Mouse (Mus musculus): ENCODE measurements around the gene Haspin. TPM values are rescaled to one million over a fixed set of nuclear protein-coding genes. Genes with fewer than 3 reads are reported as not detected.

Gene Haspin
- total RNA-seq, 2 experiments from 2014 or later: 0.12 TPM; not detected in 1

DNA sequence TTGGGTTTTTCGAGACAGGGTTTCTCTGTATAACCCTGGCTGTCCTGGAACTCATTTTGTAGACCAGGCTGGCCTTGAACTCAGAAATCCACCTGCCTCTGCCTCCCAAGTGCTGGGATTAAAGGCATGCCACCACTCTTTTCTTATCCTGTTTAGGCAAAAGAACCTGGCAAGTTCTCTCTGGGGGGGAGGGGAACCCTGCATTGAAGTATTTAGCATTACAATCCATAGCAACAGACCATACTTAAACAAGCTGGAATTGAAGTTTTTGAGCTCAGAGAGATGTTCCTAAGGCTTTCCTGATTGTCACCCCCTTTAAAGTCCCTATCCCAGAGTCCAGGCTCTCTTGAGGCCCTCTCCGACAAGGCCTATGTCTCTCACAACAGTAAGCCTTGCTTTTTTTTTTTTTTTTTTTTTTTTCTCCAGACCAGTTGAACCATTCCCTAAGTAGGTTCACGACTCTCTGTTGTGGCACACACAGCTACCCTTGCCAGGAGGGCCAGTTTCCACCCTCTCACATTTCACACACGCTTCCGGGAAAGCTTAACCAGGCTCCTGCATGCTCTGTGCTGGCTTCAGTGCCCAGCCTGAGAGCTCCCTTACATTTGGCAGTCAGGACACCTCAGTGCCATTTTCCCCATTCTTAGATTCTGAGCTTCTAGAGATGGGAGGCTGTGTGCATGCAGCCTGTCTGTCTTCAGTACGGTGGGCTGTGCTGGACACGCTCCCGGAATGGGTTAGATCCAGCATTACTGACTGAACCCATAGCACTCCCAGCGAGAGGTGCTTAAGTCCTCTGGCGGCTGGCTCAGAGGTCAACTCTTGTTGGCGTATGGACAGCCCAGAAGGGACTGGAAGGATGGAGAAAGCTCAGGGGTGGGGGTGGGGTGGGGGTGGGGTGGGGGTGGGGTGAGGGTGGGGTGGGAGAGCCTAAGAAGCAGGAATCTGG, 8.2 kb upstream of the Haspin start:
- peak; percentile 66 for DNase-seq (ENCODE audit: low spot score)

DNA sequence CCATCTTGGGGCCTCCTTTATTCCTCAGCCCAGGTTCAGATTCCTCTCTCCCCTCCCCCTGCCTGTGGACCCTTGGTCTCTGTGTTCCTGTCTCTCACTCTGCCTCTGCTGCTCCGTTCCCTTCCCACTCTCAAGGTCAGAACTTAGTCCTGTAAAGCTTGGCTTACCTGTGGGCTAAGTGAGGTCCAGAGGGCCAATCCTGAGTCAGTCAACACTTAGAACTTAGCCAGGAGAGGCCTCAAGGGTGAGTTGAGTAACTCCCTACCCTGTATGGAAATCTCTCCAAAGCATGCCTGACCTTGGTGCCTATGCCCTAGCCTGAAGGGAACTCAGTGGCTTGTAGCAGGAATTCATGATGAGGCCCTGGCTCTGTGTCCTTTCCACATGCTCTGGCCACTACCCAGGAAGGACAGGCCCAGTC, 6.2 kb upstream of the Haspin start:
- peak; percentile 24 for DNase-seq (ENCODE audit: low spot score)

DNA sequence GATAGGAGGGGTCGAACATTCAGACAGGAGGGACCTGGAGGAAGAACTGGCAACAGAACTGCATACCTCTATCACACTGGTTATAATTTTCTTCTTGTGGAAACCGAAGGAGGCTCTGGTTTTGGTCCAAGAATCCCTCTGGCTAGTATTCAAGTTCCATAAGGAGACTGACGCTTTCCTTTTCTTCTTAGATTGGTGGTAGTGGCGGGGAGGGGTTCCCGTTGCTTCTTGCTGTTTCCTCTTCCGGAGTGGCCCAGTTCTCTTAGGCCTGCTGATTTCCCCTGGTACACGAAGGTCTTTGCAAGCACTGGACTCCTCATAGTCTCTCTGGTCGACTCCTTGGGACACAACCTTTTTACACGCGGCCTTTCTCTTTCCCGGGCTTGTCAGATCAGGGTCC, 978 bp downstream of the Haspin start:
- no peak for DNase-seq (ENCODE audit: low spot score)

DNA sequence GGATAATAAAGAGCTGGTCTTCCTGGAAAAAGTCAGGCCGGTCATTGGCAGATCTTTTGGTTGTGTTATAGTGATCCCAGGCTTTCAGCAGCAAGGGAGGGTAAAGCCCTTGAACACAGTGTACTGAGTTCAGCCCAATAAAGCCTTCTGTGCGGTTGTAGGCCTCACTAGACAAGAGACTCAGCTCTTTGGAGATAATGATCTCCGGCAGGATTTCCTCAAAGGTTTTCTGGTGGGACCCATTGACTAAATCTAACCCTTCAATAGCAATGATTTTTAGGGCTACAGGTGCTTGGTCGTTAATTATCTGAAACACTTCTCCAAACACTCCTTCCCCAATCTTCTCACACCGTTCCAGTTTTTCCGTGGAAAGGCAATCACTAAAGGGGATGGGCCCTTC, 1.5 kb downstream of the Haspin start:
- no peak for DNase-seq (ENCODE audit: low spot score)

DNA sequence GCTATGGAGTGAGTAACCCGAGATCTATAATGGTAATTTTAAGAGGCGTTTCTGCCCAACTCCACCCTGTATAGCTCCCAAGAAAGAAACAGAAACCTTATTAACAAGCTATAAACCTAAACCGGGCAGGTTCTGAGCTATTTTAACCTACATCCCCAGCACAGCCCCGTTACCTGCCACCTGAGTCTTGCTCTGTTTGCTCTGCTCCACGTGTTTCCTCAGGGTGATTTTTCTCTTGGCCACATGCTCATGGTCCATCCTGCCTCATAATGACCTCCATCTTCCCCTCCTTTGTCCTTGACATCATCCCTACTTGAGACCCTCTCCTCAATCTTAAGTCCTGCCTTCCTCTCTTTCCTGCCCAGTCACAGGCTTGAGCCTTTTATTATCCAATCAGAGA, 3.9 kb downstream of the Haspin start:
- DNase-seq (ENCODE audit: low spot score): no peak

DNA sequence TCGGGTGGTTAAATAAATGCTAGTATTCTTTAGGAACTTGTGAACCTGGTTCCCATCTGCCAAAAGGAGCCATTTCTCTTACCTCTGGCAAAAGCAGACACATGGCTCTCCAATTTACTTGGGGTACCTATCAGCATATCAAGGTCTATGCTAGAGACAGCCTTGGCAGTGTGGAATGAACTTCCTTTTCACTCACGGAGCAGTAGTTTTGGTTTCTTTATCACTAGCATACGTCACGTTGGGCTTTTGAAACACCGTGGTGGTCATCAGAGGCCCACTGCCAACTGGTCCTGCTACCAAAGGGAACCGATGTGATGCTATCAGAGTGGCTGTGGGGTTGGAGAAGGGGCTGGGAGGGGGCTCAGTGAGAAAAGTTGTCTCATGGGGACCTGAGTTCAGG, 5.1 kb downstream of the Haspin start:
- no peak for DNase-seq (ENCODE audit: low spot score)

DNA sequence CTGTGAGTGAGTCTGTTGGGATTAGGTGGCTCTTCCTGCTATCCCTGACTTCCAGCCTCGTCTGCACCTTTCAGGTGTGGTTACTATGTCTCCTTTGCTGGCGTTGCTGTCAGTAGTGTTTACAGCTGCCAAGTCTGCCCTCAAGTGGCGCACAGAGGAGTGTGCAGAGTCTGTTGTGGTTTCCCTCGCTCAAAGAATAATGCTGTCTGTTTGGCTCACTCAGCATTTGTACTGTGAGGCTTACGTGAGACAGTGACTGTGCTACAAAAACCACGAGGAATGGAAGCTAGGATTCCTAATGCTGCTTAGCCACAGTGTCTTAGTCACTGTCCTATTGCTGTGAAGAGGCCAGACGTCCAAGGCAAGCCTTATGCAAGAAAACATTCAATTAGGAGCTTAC, 7.1 kb downstream of the Haspin start:
- DNase-seq (ENCODE audit: low spot score): no peak

DNA sequence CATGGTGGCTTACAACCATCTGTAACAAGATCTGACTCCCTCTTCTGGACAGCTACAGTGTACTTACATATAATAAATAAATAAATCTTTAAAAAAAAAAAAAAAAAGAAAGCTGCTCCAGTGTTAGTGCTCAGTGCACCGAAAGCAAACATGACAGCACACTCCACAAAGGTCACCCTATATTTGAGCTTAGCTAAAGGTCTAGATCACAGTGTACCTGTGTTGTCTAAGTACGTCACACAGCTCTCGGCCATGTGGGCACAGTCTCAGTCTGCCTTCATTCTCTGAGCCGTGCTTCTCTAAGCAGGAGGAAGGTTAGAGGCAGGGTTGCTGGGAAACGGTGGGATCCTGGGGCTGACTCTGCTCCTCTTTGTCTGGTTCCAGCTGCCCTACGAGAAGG, 11.6 kb downstream of the Haspin start:
- no peak for DNase-seq (ENCODE audit: low spot score)

DNA sequence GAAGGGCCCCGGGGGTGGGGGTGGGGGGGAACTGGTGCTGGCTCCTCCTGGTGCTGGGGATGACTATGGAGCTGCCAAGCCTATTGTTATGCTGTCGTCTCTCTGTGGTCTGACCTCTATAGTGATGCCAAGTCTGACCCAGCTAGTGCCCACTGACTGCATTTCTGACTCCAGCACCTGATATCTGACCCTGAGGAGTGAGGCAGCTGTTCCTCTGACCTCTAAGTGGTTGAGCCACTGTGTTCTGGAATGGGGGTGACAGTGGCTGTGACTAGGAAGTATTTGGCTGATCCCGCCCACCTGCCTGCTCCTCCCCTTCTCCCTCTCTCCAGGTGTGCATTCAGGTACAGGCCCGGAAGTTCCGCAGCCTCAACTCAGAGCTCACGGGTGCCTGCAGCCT, 26.7 kb downstream of the Haspin start:
- no peak for DNase-seq (ENCODE audit: low spot score)

DNA sequence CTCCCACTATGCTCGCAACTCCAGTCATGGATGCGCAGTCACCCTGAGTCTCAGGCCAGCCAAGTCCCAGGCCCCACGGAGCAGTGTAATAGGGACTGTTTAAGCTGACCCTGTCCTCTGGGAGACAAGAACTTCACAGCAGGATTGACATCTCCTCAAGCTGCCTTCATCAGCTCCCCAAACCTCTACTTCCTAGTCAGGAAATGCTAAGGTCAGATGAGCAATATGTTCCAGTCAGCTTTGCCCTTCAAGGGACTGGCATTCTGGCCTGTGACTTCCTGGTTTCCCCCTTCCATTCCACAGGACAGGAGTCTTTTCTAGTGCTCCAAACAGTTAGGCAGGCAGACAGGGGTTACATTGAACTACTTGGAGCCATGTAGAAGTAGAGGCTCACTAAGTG, 28.2 kb downstream of the Haspin start:
- DNase-seq (ENCODE audit: low spot score): no peak

DNA sequence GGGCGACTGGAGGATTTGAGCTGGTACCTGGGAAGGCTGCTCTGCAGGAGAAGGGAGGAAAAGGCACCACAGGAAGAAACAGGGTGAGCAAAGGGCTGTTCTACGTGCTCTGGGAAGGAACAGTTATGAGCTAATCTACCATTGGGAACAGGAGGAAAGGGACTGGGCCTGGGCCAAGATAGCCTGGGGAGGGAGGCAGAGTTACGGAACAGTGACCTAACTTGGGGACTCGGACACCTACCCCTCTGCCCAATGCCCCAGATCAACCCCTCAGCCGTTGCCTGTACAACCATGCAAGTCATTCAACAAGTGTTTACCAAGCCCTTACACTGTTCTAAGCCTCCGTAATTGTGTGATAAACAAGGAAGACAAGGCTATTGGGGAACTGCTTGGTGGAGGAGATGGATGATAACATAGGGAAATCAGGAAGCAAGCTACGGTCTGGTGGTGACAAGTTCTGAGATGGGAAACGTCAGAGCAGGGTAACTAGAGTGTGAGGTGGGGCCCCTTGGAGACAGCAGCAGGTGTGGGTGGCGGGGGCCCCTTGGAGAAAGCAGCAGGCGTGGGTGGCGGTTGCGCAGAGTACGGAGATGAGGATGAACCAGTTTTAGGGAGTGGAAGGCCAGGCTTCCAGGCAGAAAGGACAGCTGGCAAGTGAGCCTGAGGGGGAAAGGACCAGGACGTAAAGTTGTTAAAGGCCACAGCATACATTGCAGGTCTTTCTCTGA, 29.0 kb downstream of the Haspin start:
- no peak for DNase-seq (ENCODE audit: low spot score)

DNA sequence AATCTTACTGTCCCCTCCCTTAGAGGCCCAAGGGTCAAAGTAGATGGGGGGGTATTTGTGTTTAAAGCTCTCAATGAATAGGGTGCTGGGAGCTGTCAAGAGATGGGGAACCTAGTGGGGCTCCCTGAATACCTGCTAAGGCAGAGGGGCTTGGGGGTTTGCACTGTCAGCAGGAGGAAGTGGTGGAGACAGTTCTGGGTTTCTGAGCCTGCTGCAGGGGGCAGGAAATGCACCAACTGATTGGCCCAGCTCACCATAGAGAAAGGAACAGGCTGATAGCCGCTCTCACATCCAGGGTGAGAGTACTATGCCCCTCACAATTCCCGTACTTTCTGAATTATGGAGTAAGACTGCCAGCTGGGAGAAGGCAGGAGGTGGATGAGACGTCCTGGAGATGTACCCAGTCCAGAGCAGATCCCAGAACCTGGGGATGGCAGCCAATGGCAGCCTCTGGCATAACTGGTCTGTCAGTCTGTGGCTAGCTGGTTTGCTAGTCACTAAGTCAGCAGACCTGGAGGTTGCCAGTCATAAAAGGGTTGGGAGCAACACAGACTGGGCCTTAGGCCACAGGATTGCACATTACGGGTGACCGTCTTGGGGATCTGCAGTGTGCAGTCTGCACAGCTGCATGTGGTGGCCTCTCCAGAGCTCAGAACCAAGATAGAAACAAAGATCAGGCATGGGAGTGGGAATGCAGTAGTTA, 29.7 kb downstream of the Haspin start:
- DNase-seq (ENCODE audit: low spot score): no peak

DNA sequence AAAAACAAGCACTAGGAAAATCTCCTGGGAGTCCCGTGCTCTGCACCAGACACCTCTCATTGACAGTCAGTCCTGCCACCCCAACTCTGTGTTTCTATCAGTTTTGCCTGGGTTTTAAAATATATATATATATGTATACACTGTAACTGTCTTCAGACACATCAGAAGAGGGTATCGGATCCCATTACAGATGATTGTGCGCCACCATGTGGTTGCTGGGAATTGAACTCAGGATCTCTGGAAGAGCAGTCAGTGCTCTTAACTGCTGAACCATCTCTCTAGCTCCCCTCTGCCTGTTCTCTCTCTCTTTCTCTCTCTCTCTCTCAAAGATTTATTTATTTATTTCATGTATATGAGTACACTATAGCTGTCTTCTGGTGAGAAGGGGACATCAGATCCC, 30.7 kb downstream of the Haspin start:
- DNase-seq (ENCODE audit: low spot score): peak; percentile 15

DNA sequence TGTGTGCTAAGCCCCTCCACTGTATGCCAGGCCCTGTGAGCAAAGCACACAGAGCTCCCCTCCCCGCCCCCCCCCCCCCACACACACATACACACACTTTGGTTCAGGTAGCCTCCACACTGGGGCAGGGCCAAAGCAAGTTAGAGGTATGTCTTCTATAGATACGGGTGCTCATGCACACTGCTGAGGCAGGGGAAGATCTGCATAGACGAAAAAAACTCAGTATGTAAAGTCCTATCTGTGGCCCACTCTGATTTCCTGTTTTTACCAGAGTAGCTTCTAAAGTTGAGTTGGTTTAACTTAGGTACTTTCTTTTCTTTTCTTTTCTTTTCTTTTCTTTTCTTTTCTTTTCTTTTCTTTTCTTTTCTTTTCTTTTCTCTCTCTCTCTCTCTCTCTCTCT, 32.8 kb downstream of the Haspin start:
- no peak for DNase-seq (ENCODE audit: low spot score)

DNA sequence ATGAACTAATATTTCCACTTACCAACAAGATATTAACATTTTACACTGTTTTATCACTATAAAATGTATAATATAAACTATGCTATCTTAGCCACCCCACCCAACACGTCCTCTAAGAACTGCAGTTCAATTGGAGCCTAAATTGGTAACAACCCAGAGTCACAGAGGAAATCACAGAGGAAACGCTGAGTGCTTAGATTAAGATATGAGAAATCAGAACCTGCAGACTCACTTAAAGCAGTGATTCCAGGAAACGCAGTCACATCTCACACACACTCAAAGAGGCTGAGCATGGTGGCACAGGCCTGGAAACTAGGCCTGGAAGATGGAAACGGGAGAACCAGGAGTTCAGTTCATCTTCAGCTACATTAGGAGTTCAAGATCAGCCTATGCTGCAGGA, 36.8 kb downstream of the Haspin start:
- DNase-seq (ENCODE audit: low spot score): no peak

DNA sequence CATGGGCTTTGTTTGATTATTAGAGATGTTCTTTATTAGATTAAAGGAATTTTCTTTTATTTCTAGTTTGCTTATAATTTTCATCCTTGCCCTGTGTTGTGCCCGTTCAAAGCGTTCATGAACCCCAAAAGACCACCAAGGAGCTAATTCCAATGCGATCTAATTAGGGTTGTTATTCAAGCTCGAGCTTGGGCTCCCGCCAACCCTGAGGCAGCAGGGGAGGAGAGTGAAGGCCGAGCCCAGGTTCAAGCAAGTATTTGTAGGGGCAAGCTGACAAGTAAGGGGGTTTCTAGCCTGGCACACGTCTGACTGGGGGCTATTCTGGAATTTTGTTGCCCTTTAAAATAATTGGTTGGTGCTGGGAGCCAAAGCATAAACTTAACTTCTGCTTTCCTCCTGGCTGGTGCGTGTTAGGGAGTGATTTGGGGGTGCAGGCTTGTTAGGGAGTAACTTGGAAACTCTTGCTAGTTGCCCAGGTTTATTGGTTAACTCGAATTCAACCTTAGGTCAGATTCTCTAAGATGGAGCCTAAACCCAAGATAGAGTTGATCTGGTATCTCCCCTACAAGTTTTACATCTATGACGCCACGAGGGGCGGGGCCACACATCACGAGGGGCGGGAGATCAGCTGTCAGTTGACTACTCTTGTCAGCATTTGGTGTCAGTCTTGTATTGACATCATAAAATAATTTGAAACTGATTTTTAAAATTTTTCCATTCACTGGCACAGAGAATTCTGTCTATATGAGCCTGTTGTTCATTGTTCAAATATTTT, 37.9 kb downstream of the Haspin start:
- no peak for DNase-seq (ENCODE audit: low spot score)

DNA sequence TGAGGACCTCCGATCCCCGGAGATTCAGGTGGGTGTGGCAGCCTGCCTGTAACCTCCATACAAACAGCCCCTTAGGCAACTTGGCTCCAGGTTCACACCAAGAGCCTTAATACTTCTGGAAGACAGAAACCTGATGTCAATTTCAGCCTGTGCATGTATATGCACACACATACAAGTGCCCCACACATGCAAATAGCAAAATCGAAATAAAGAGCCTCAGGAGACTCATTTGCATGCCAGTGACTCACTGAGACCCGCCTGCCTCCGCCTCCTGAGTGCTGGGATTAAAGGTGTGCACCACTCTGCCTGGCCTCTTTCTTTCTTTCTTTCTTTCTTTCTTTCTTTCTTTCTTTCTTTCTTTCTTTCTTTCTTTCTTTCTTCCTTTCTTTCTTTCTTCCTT, 39.2 kb downstream of the Haspin start:
- no peak for DNase-seq (ENCODE audit: low spot score)

DNA sequence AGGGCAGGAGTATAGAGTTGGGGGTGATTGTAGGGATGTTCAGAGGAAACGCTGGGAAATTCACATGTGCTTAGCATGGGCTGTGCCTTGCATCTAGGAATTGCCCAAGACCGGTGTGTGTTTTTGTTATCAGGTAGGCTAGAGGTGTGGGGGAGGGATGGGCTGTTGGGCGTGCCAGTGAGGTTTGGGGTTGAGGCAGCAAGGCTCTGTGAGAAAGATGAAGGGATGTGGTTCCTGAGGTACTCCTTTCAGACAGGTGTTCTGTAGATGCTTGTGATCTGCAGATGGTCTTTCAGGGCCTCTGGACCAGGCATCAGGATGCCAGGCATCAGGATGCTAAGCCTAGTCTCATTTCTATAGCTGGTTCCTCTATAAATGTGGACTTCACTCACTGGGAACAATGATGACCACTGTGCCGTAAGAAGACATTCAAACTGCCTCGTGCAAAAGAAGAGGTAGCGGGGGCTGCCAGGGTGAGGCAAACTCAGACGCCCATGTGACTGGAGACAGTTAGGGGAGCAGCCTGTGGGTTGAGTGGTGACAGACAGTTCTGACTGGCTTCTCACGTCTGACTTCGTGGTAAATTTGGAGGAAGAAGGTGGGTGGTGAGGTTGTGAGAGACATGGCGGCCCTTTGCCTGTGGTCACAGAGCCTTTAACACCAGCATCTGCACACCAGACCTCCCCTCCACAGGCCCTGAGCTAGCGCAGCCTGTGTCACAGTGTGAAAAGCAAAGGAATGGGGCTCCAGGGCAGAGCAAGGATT, 43.7 kb downstream of the Haspin start:
- no peak for DNase-seq (ENCODE audit: low spot score)

DNA sequence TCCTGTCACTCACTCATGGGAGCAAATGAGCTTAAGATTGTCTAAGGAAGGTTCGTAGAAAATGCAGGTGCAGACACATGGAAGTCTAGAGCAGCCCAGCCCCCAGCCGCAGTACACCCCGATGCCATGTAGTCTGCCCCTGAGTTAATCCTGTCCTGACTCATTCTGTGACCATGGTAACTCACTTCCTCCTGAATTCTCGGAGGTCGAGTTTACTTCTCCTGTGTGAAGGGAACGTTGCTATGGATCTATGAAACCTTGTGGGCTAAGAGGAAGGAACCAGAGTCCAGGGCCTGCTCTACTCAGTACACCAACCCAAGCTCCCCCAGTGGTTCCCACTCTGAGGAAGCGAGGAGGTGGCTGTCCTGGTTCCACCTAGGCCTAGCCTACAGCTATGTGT, 45.2 kb downstream of the Haspin start:
- DNase-seq (ENCODE audit: low spot score): no peak

DNA sequence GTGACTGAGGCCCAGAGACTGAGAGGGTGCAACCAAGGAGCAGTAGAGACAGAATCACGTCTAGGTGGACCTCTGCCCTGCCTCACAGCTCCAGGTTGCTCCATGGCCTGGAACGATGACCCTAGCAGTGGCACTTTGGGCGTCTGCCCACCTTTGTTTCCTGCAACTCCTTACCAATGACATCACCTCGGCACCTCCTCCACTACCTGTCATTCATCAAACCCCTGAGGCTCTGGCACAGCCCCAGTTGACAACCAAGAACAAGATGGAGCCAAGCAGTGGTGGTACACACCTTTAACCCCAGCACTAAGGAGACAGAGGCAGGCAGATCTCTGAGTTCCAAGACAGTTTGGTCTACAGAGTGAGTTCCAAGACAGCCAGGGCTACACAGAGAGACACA, 46.0 kb downstream of the Haspin start:
- no peak for DNase-seq (ENCODE audit: low spot score)

DNA sequence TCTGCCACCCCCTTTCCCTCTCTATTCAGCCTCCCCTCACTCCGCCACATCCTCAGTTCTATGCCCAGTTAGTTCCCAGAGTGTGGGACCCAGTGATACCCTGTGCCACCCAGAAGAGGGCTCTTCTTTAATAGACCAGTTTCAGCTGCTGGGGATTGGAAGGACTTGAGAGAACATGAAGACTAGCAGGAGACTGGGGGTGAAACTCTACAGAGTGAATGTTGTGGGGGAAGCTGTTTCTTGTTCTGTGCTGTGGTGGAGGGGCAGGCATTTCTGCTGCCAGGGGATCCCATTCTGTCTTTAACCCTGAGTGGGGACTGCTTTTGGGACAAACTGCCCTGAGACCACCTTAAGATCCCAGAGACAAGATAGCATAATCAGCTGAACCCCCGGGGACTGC, 47.3 kb downstream of the Haspin start:
- DNase-seq (ENCODE audit: low spot score): no peak

Measured in gastrocnemius, adult 18-20 months (tissue).